ENCODE assay signal across 20 mouse cellular contexts in the genomic region with DNA sequence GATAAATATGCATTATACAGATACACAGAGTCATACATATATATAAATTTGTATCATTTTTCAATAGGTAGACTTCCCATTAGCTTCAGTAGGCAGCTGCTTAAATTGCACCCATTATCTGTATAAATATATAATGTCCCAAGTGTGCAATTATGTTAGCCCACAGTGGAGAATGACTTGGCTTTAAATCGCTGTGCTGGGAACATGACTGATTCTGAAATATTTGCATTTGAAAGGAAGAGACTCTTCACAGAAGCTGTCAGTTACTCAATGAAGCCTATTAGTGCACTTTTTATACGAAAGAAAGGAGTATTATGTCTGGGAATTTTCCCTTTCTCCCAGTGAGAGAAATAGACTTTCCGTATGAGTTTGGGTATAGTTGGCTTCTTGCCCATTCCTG.
DNase-seq lines count a peak whose midpoint lies in the region; ATAC-seq and TF ChIP-seq lines count a peak whose summit lies in the region.
"Had no signal": no experiment of that assay in that cellular context is flagged by ENCODE, and none has a peak within 500 bp of the region (broad histone marks: within the 10 kb centered on the region; RNA-seq: fewer than 3 reads in every experiment).

No protein-coding gene starts in this region.

- DNase-seq in embryonic facial prominence, embryonic 14.5 days (ENCODE audit: low spot score) = peak; percentile 2
- DNase-seq in embryonic facial prominence, embryonic 10.5 days (ENCODE audit: low spot score) = no peak
- peak; percentile 91 for DNase-seq in brain, embryonic 14.5 days (ENCODE audit: low read depth)
- DNase-seq in forebrain, postnatal 0 days = peak; percentile 9
- DNase-seq in ovary, postnatal 10 days (ENCODE audit: low spot score) = no peak
- DNase-seq in gastrocnemius, postnatal 36 days = no peak
- DNase-seq: adrenal gland, postnatal 25 days; cerebellum, postnatal 25 days; gastrocnemius, postnatal 25 days; heart, postnatal 36 days; kidney, adult 11 months; kidney, postnatal 14 days; lung, adult 2 months; thymus, postnatal 14 days had no signal

- no peaks in the 10 kb centered on the region for H3K27me3 ChIP-seq in embryonic facial prominence, embryonic 14.5 days (replicated peaks; ENCODE audit: control insufficient read depth, insufficient read depth, low read length)
- no peaks in the 10 kb centered on the region for H3K27me3 ChIP-seq in embryonic facial prominence, embryonic 10.5 days (replicated peaks; ENCODE audit: low read depth, poor library complexity, severe bottlenecking)
- H3K27me3 ChIP-seq in forebrain, postnatal 0 days (ENCODE audit: insufficient read depth, low read length) = no peaks in the 10 kb centered on the region
- no peaks in the 10 kb centered on the region for H3K27me3 ChIP-seq in midbrain, embryonic 16.5 days (ENCODE audit: control insufficient read depth, insufficient read depth, low read depth, low read length)
- no peaks in the 10 kb centered on the region for H3K27me3 ChIP-seq in intestine, postnatal 0 days (replicated peaks; ENCODE audit: control insufficient read depth, insufficient read depth, low read length)
- H3K27me3 ChIP-seq: embryonic facial prominence, embryonic 15.5 days; limb, embryonic 15.5 days had no signal

- TF ChIP-seq CTCF in brain, embryonic 14.5 days (IDR thresholded peaks at IDR 0.05; ENCODE audit: borderline replicate concordance, extremely low read depth, insufficient read depth, insufficient read length) = no peak
- no peak for TF ChIP-seq CTCF in forebrain, postnatal 0 days (IDR thresholded peaks at IDR 0.05; ENCODE audit: low read depth)
- no peak for TF ChIP-seq CTCF in intestine, postnatal 0 days (IDR thresholded peaks at IDR 0.05; ENCODE audit: low read depth)

- H3K4me3 ChIP-seq in embryonic facial prominence, embryonic 14.5 days (ENCODE audit: low read depth, low read length) = no peak overlapping the region
- H3K4me3 ChIP-seq in embryonic facial prominence, embryonic 10.5 days = no peak overlapping the region
- H3K4me3 ChIP-seq in forebrain, postnatal 0 days (ENCODE audit: low read depth, low read length) = no peak overlapping the region
- H3K4me3 ChIP-seq in midbrain, embryonic 16.5 days (ENCODE audit: low read depth, low read length) = no peak overlapping the region
- H3K4me3 ChIP-seq in intestine, postnatal 0 days (ENCODE audit: low read depth, low read length) = no peak overlapping the region
- H3K4me3 ChIP-seq: embryonic facial prominence, embryonic 15.5 days; limb, embryonic 15.5 days; myocyte had no signal

- no peaks in the 10 kb centered on the region for H3K4me1 ChIP-seq in embryonic facial prominence, embryonic 14.5 days (ENCODE audit: control insufficient read depth, insufficient read depth, low read length)
- H3K4me1 ChIP-seq in embryonic facial prominence, embryonic 10.5 days = no peaks in the 10 kb centered on the region
- H3K4me1 ChIP-seq in forebrain, postnatal 0 days (ENCODE audit: insufficient read depth) = no peaks in the 10 kb centered on the region
- H3K4me1 ChIP-seq in midbrain, embryonic 16.5 days (ENCODE audit: control insufficient read depth, insufficient read depth, low read length) = no peaks in the 10 kb centered on the region
- H3K4me1 ChIP-seq in intestine, postnatal 0 days (replicated peaks; ENCODE audit: control insufficient read depth, insufficient read depth, low read length) = no peaks in the 10 kb centered on the region
- H3K4me1 ChIP-seq: embryonic facial prominence, embryonic 15.5 days; limb, embryonic 15.5 days had no signal

- intact Hi-C loops in gastrocnemius, postnatal 36 days (cut with DNase I) = no loop called here

- ATAC-seq in embryonic facial prominence, embryonic 14.5 days (ENCODE audit: low read depth) = peak; percentile 47; the same call in 1 of the 2 replicates
- ATAC-seq in forebrain, postnatal 0 days = peak; percentile 67; the same call in 1 of the 2 replicates
- ATAC-seq in midbrain, embryonic 16.5 days = peak; percentile 80
- no peak for ATAC-seq in intestine, postnatal 0 days

- H3K9ac ChIP-seq in embryonic facial prominence, embryonic 14.5 days (ENCODE audit: low read depth, low read length) = no peak overlapping the region
- H3K9ac ChIP-seq in forebrain, postnatal 0 days = no peak overlapping the region
- no peak overlapping the region for H3K9ac ChIP-seq in midbrain, embryonic 16.5 days (ENCODE audit: low read depth, low read length)
- H3K9ac ChIP-seq in intestine, postnatal 0 days (ENCODE audit: low read depth, low read length) = no peak overlapping the region
- H3K9ac ChIP-seq: embryonic facial prominence, embryonic 15.5 days; limb, embryonic 15.5 days had no signal

- WGBS in embryonic facial prominence, embryonic 14.5 days = 52% methylated on average over 3 of the region's 3 CpGs
- 69% methylated on average over 3 of the region's 3 CpGs for WGBS in embryonic facial prominence, embryonic 10.5 days
- 5% methylated on average over 3 of the region's 3 CpGs for WGBS in forebrain, postnatal 0 days
- 7% methylated on average over 3 of the region's 3 CpGs for WGBS in midbrain, embryonic 16.5 days
- 59% methylated on average over 3 of the region's 3 CpGs for WGBS in intestine, postnatal 0 days

- no peak for TF ChIP-seq POLR2A in brain, embryonic 14.5 days (IDR thresholded peaks at IDR 0.05; ENCODE audit: borderline replicate concordance, extremely low read depth, insufficient read depth, insufficient read length, poor library complexity, severe bottlenecking)

- H3K9me3 ChIP-seq in embryonic facial prominence, embryonic 14.5 days (ENCODE audit: control insufficient read depth, low read length) = no peaks in the 10 kb centered on the region
- no peaks in the 10 kb centered on the region for H3K9me3 ChIP-seq in embryonic facial prominence, embryonic 10.5 days
- H3K9me3 ChIP-seq in forebrain, postnatal 0 days (ENCODE audit: low read length) = no peaks in the 10 kb centered on the region
- no peaks in the 10 kb centered on the region for H3K9me3 ChIP-seq in midbrain, embryonic 16.5 days (replicated peaks; ENCODE audit: control insufficient read depth, low read length, poor library complexity, severe bottlenecking)
- H3K9me3 ChIP-seq in intestine, postnatal 0 days (ENCODE audit: control insufficient read depth) = no peaks in the 10 kb centered on the region
- H3K9me3 ChIP-seq: embryonic facial prominence, embryonic 15.5 days; limb, embryonic 15.5 days had no signal

- no peaks in the 10 kb centered on the region for H3K36me3 ChIP-seq in embryonic facial prominence, embryonic 14.5 days (ENCODE audit: control insufficient read depth, insufficient read depth, low read length)
- H3K36me3 ChIP-seq in embryonic facial prominence, embryonic 10.5 days (replicated peaks) = no peaks in the 10 kb centered on the region
- no peaks in the 10 kb centered on the region for H3K36me3 ChIP-seq in forebrain, postnatal 0 days (ENCODE audit: insufficient read depth)
- H3K36me3 ChIP-seq in midbrain, embryonic 16.5 days (ENCODE audit: control insufficient read depth, insufficient read depth, low read length) = no peaks in the 10 kb centered on the region
- no peaks in the 10 kb centered on the region for H3K36me3 ChIP-seq in intestine, postnatal 0 days (ENCODE audit: control insufficient read depth, insufficient read depth)
- H3K36me3 ChIP-seq: embryonic facial prominence, embryonic 15.5 days; limb, embryonic 15.5 days had no signal

- H3K4me2 ChIP-seq in embryonic facial prominence, embryonic 14.5 days (ENCODE audit: low read depth, low read length) = no peak overlapping the region
- H3K4me2 ChIP-seq in forebrain, postnatal 0 days (ENCODE audit: low read depth) = no peak overlapping the region
- H3K4me2 ChIP-seq in midbrain, embryonic 16.5 days (ENCODE audit: low read length) = no peak overlapping the region
- no peak overlapping the region for H3K4me2 ChIP-seq in intestine, postnatal 0 days (replicated peaks; ENCODE audit: low read depth)
- H3K4me2 ChIP-seq: embryonic facial prominence, embryonic 15.5 days; heart, embryonic 11.5 days; limb, embryonic 15.5 days had no signal

- no peak overlapping the region for H3K27ac ChIP-seq in embryonic facial prominence, embryonic 14.5 days (replicated peaks; ENCODE audit: low read depth, low read length)
- H3K27ac ChIP-seq in embryonic facial prominence, embryonic 10.5 days (replicated peaks) = no peak overlapping the region
- H3K27ac ChIP-seq in forebrain, postnatal 0 days (ENCODE audit: low read depth, low read length) = no peak overlapping the region
- H3K27ac ChIP-seq in midbrain, embryonic 16.5 days (ENCODE audit: low read length) = no peak overlapping the region
- no peak overlapping the region for H3K27ac ChIP-seq in intestine, postnatal 0 days (ENCODE audit: low read depth, low read length)
- H3K27ac ChIP-seq: embryonic facial prominence, embryonic 15.5 days; limb, embryonic 15.5 days had no signal

Comparison
In these comparisons a context has a peak if more than half of its experiments do, and no peak if none do; other contexts are left out.
1. DNase-seq: peak in embryonic facial prominence, embryonic 14.5 days (single experiment), brain, embryonic 14.5 days (single experiment) and forebrain, postnatal 0 days (single experiment); none in embryonic facial prominence, embryonic 10.5 days (single experiment), ovary, postnatal 10 days (single experiment) and gastrocnemius, postnatal 36 days (0 of 2).